Mouse (Mus musculus): ENCODE results near the gene Tnp2. TPM values are rescaled to one million over a fixed set of nuclear protein-coding genes. Genes with fewer than 3 reads are reported as not detected.

Tnp2 gene
- polyA plus RNA-seq, 1 experiment from 2014 or later, result not detected

- Histone ChIP-seq H3K27ac (peak overlapping the region; percentile 72), H3K27me3 (no peaks in the 10 kb centered on the region), H3K4me3 (no peak overlapping the region), H3K36me3 (0 out of 2 replicates have a peak, but pooled peaks cover 7% of the 10 kb centered on the region), H3K4me1 (peaks cover 46% of the 10 kb centered on the region), H3K9ac (no peak overlapping the region), H3K4me2 (no peak overlapping the region; the same call in 1 of the 2 replicates), H3K9me3 (no peaks in the 10 kb centered on the region)
- ATAC-seq (ENCODE audit: insufficient number of reproducible peaks, insufficient read depth, low FRiP score, low TSS enrichment, low read depth), result no peak
- 53% methylated on average over 5 of the region's 5 CpGs for WGBS
Measured at GRCm38 (mm10) chr16:10780631-10781120, 7.8 kb downstream of the Tnp2 start.

DNA sequence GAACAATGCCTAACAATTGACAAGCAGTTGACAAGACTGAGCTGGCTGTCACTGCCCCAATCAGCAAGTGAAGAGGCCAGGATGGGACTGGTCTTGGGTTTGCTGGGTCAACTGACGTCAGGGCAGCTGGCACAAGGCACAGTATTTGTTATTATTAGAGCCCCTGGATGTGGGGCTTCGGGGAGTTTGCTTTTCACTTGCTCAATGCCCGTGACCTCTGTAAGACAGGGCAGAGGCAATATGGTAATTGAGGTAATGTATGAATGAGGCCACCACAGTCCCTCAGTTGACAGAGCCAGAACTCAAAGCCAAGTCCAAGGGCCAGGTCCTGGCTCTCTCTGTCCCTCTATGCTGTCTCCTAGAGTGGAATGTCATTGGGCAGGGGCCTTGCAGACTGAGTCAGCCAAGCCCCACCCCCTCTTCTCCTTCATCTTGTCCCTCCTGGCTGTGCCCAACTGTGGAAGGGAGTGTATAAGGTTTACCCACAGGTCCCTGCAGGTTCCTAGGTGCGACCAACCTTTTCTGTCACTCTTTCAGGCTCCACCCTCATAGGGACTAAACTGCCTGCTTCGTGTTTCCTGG lies 10.8 kb downstream of the Tnp2 start:
- Histone ChIP-seq H3K27ac (no peak overlapping the region), H3K27me3 (no peaks in the 10 kb centered on the region), H3K36me3 (0 out of 2 replicates have a peak, but pooled peaks cover 4% of the 10 kb centered on the region), H3K4me2 (no peak overlapping the region), H3K9ac (no peak overlapping the region), H3K4me3 (no peak overlapping the region), H3K9me3 (no peaks in the 10 kb centered on the region), H3K4me1 (peaks cover 27% of the 10 kb centered on the region)
- WGBS, result 68% methylated on average over 5 of the region's 5 CpGs
- ATAC-seq (ENCODE audit: insufficient number of reproducible peaks, insufficient read depth, low FRiP score, low TSS enrichment, low read depth), result no peak

DNA sequence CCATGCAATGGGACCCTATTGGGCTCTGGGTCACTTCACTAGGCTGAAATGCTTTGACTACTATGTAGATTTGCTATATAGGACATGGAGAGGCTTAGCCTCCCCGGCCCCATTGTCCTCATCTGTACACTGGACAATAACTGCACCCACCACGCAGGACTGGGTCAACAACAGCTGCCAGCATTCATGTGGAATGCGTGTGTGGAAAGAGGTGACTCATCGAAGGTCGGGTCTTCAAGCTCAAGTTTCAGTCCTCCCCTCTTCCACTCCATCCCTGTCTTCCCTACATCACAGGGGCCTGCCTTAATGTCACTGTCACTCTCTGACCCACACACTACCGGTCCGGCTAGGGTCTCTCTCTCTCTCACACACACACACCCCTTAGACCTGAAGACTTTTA lies 12.1 kb downstream of the Tnp2 start:
- WGBS, result 51% methylated on average over 7 of the region's 7 CpGs
- H3K27ac ChIP-seq, result no peak overlapping the region
- peaks cover 13% of the 10 kb centered on the region for H3K4me1 ChIP-seq
- no peaks in the 10 kb centered on the region for H3K9me3 ChIP-seq
- H3K27me3 ChIP-seq, result no peaks in the 10 kb centered on the region
- ATAC-seq (ENCODE audit: insufficient number of reproducible peaks, insufficient read depth, low FRiP score, low TSS enrichment, low read depth), result no peak
- no peak overlapping the region for H3K4me3 ChIP-seq
- no peak overlapping the region for H3K4me2 ChIP-seq
- no peak overlapping the region for H3K9ac ChIP-seq
- H3K36me3 ChIP-seq, result no peaks in the 10 kb centered on the region

- Histone ChIP-seq H3K9me3 (no peaks in the 10 kb centered on the region), H3K4me3 (no peak overlapping the region), H3K4me1 (peaks cover 11% of the 10 kb centered on the region), H3K36me3 (no peaks in the 10 kb centered on the region), H3K27me3 (no peaks in the 10 kb centered on the region), H3K4me2 (no peak overlapping the region), H3K9ac (no peak overlapping the region), H3K27ac (no peak overlapping the region)
- ATAC-seq (ENCODE audit: insufficient number of reproducible peaks, insufficient read depth, low FRiP score, low TSS enrichment, low read depth), result no peak
- 78% methylated on average over 4 of the region's 4 CpGs for WGBS
Measured at GRCm38 (mm10) chr16:10774726-10775125, 13.7 kb downstream of the Tnp2 start.

- no peak overlapping the region for H3K4me2 ChIP-seq
Measured at GRCm38 (mm10) chr16:10773543-10773942, 14.9 kb downstream of the Tnp2 start.

DNA sequence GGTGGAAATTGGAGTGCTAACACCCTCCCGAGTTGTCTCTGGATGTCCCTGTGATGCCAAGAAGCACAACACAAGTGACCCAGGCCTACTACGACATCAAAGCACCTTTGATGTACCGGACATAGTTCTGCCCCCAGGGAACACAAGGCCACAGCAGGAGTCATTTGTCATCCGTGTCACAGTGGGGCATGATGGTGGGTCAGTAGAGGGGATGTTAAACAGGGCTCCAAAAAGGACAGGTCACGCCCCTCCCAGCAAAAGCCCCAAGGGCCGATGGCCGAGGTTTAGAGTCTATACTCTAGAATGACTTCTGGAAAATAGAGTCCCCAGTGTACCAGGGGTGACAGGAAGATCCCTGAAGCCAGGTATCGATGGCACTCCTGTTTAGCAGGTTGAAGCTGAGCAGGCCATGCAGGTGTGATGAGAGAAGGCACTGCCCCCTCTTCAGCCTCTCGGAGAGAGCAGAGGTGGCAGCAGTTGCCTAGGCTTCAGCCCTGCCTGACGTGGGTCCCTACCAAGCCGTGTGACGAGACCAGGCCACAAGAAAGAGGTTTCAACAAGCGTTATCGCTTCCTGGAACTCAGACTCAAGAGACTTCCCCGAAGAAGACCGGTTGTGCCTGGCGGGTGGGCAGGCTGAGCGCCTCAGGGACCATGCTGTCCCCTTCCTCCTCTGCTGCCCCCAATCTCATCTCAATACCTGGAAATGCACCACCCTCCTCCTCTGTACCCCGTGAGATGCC lies 16.5 kb downstream of the Tnp2 start:
- Histone ChIP-seq H3K9ac (no peak overlapping the region), H3K9me3 (no peaks in the 10 kb centered on the region), H3K4me3 (no peak overlapping the region), H3K4me1 (peaks cover 19% of the 10 kb centered on the region), H3K27me3 (no peaks in the 10 kb centered on the region), H3K4me2 (no peak overlapping the region), H3K36me3 (no peaks in the 10 kb centered on the region), H3K27ac (no peak overlapping the region)
- ATAC-seq (ENCODE audit: insufficient number of reproducible peaks, insufficient read depth, low FRiP score, low TSS enrichment, low read depth), result no peak
- 62% methylated on average over 19 of the region's 19 CpGs for WGBS

More at GRCm38 (mm10) chr16:10773543-10773942, 14.9 kb downstream of the Tnp2 start:
- Histone ChIP-seq H3K4me1 (peaks cover 18% of the 10 kb centered on the region), H3K9ac (no peak overlapping the region), H3K9me3 (no peaks in the 10 kb centered on the region), H3K4me3 (no peak overlapping the region), H3K27me3 (no peaks in the 10 kb centered on the region), H3K27ac (no peak overlapping the region), H3K36me3 (no peaks in the 10 kb centered on the region)
- WGBS, result 62% methylated on average over 8 of the region's 8 CpGs
- ATAC-seq (ENCODE audit: insufficient number of reproducible peaks, insufficient read depth, low FRiP score, low TSS enrichment, low read depth), result no peak

DNA sequence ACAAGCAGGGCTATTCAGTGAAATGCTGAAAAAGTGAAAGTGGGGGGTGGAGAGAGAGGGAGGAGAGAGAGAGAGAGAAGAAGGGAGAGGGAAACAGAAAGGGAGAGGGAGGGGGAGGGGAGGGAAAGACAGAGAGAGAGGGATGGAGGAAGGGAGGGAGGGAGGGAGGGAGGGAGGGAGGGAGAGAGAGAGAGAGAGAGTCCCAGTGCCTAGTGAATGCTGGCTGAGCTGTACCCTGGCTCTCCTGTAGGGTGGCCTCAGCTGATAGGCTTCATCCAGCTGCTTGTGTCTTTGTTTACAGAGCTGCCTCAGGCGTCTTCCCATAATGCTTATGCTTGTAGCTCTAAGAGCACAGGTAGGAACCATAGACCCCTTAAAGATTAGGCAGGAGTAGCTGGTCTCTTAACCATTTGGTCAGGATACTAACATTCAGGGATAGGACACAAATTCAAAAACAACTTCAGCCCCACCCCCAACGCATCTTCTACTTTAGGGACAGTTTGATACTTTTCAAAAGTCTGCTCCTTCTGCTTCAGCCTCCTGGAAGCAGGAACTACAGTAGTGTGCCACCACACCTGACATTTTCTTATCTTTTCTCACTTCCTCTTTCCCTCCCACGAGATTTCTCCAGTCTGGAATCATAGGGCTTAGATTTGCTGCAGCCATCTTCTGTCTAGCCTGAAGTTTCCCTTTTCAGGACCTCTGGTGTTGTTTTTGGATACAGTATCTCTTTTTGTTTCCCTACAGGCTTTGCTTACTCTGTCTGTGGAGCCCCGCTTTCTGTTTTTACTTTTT lies 17.7 kb downstream of the Tnp2 start:
- Histone ChIP-seq H3K4me2 (no peak overlapping the region), H3K36me3 (no peaks in the 10 kb centered on the region), H3K4me1 (peaks cover 19% of the 10 kb centered on the region), H3K27ac (0 out of 2 replicates have a peak overlapping the region, but pooled peaks have one; percentile 39), H3K9me3 (no peaks in the 10 kb centered on the region), H3K9ac (no peak overlapping the region), H3K27me3 (no peaks in the 10 kb centered on the region), H3K4me3 (no peak overlapping the region)
- no peak for ATAC-seq (ENCODE audit: insufficient number of reproducible peaks, insufficient read depth, low FRiP score, low TSS enrichment, low read depth)
- WGBS, result 38% methylated on average over 4 of the region's 4 CpGs

DNA sequence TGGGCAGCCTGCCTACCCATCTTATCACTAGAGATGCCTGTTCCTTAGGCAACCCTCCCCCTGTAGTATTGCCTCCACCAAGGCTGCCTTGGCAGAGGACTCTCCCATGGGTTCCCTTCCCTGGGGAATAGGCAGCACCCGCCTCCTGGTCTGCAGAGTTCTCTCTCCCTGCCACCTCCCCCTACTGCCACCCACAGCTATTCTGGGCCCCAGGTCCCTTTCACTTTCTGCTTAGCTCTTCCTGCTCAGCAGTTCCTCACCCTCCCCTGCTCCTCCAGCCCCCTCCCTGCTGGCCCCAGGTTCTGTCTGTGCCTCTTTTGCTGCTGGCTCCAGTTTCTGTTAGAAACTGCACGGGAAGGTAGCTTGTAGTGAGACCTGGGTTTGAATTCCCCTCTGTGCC lies 18.8 kb downstream of the Tnp2 start:
- no peaks in the 10 kb centered on the region for H3K27me3 ChIP-seq
- H3K4me3 ChIP-seq, result no peak overlapping the region
- no peaks in the 10 kb centered on the region for H3K36me3 ChIP-seq
- no peak overlapping the region for H3K4me2 ChIP-seq
- no peak overlapping the region for H3K9ac ChIP-seq
- no peak overlapping the region for H3K27ac ChIP-seq
- WGBS, result 30% methylated on average over 2 of the region's 2 CpGs
- ATAC-seq (ENCODE audit: insufficient number of reproducible peaks, insufficient read depth, low FRiP score, low TSS enrichment, low read depth), result no peak
- H3K4me1 ChIP-seq, result peaks cover 19% of the 10 kb centered on the region
- H3K9me3 ChIP-seq, result no peaks in the 10 kb centered on the region

- no peak for ATAC-seq (ENCODE audit: insufficient number of reproducible peaks, insufficient read depth, low FRiP score, low TSS enrichment, low read depth)
- no peaks in the 10 kb centered on the region for H3K27me3 ChIP-seq
- WGBS, result 44% methylated on average over 9 of the region's 9 CpGs
- no peak overlapping the region for H3K27ac ChIP-seq
- peaks cover 19% of the 10 kb centered on the region for H3K4me1 ChIP-seq
- H3K9ac ChIP-seq, result no peak overlapping the region
- no peak overlapping the region for H3K4me3 ChIP-seq
- no peak overlapping the region for H3K4me2 ChIP-seq
- H3K36me3 ChIP-seq, result no peaks in the 10 kb centered on the region
- H3K9me3 ChIP-seq, result no peaks in the 10 kb centered on the region
Measured at GRCm38 (mm10) chr16:10768821-10769220, 19.6 kb downstream of the Tnp2 start.

DNA sequence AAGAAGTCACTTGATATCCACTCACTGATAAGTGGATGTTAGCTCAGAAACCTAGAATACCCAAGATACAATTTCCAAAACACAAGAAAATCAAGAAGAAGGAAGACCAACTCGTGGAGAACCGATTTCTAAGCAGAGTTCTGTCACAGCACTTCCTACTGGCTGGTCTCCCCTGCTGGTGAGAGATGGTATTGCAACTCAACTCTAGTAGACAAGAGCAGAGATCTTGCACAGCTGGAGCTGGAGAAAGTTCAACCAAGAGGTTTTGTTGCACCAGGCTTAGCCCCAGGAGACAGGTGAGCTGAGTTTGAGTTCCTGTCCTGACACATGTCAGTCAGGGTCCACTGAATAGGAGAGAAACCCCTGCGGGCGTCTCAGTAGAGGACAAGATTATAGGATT lies 21.3 kb downstream of the Tnp2 start:
- Histone ChIP-seq H3K27ac (no peak overlapping the region), H3K9me3 (no peaks in the 10 kb centered on the region), H3K27me3 (no peaks in the 10 kb centered on the region), H3K9ac (no peak overlapping the region), H3K36me3 (no peaks in the 10 kb centered on the region), H3K4me3 (no peak overlapping the region), H3K4me2 (no peak overlapping the region), H3K4me1 (peaks cover 19% of the 10 kb centered on the region)
- 35% methylated on average over 4 of the region's 4 CpGs for WGBS
- no peak for ATAC-seq (ENCODE audit: insufficient number of reproducible peaks, insufficient read depth, low FRiP score, low TSS enrichment, low read depth)

- Histone ChIP-seq H3K4me2 (no peak overlapping the region), H3K4me1 (peaks cover 4% of the 10 kb centered on the region; the same call in 1 of the 2 replicates), H3K27me3 (no peaks in the 10 kb centered on the region), H3K9me3 (no peaks in the 10 kb centered on the region), H3K4me3 (no peak overlapping the region), H3K27ac (no peak overlapping the region), H3K36me3 (no peaks in the 10 kb centered on the region), H3K9ac (no peak overlapping the region)
- ATAC-seq (ENCODE audit: insufficient number of reproducible peaks, insufficient read depth, low FRiP score, low TSS enrichment, low read depth), result no peak
- WGBS, result 65% methylated on average over 2 of the region's 2 CpGs
Measured at GRCm38 (mm10) chr16:10764323-10764722, 24.1 kb downstream of the Tnp2 start.

Data from embryonic facial prominence, embryonic 13.5 days (tissue).